Mouse (Mus musculus): ENCODE results near the gene H13. TPM values are rescaled to one million over a fixed set of nuclear protein-coding genes. Genes with fewer than 3 reads are reported as not detected.

The H13 gene
- polyA plus RNA-seq, 1 experiment from 2014 or later = 90.7 TPM

DNA sequence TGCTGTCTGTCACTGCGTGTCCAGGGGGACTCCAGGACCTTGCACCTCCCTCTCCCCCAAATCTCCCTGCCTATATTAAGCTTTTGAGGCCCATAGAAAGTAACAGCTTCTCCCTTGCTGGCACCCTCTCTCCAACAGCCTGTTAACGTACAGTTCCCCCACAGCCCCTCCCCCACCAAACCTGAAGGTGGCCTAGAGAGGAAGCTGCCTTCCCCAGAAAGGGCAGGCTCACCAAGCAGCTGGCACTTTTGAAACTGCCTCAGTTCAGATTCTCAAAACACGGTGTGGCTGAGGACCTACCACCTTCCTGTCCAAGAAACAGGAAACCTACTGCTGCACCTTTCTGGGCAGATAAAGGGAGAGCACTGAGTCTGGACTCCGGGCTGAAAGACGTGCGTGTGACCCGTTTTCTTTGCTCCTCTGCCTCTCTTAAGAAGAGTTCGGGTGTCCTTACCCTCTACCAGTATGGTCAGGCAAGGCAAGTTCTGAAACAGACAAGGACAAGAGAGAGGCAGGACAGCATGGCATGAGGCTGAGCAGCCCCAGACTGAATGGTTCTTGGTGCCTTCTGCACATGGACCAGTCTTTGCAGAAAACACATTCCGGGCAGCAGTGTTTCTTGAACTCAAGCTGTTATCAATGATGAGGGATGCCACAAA is 1.9 kb downstream of the H13 start:
- Histone ChIP-seq H3K36me3 (replicated peaks) (peaks cover 50% of the 10 kb centered on the region), H3K27me3 (ENCODE audit: poor library complexity, severe bottlenecking) (no peaks in the 10 kb centered on the region), H3K4me1 (peaks cover 31% of the 10 kb centered on the region), H3K27ac (peak overlapping the region; percentile 98), H3K9me3 (no peaks in the 10 kb centered on the region), H3K4me3 (peak overlapping the region; percentile 100)
- WGBS = 70% methylated on average over 9 of the region's 9 CpGs
- no peak for DNase-seq (ENCODE audit: extremely low spot score, low spot score)

DNA sequence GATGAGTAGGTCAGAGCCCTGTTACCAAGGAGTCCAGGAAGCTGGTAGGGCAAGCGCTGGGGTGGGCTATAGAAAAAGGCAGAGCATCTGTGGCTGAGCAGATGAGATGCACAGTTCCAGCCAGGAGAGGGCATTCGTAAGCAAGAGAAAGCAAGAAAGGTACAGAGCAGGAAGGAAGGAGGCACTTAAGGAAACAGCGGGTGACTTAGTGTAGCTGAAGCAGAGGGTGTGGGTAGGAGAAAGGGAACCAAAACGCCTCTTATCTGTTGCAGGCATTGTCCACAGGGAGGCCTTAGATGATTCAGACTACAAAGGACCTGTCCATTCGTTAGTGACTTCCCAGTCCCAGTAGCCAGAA is 2.4 kb downstream of the H13 start:
- Histone ChIP-seq H3K9me3 (no peaks in the 10 kb centered on the region), H3K36me3 (replicated peaks) (peaks cover 55% of the 10 kb centered on the region), H3K27ac (peak overlapping the region; percentile 98; the same call in 1 of the 2 replicates), H3K4me3 (peak overlapping the region; percentile 100), H3K4me1 (peaks cover 31% of the 10 kb centered on the region), H3K27me3 (ENCODE audit: poor library complexity, severe bottlenecking) (no peaks in the 10 kb centered on the region)
- WGBS = 58% methylated on average over 5 of the region's 5 CpGs
- DNase-seq (ENCODE audit: extremely low spot score, low spot score) = peak; percentile 33

GRCm38 (mm10) chr2:152672166-152672565 is 2.9 kb downstream of the H13 start:
- Histone ChIP-seq H3K4me1 (peaks cover 31% of the 10 kb centered on the region), H3K27ac (no peak overlapping the region), H3K4me3 (peak overlapping the region; percentile 100; the same call in 1 of the 2 replicates), H3K9me3 (no peaks in the 10 kb centered on the region), H3K36me3 (replicated peaks) (peaks cover 60% of the 10 kb centered on the region), H3K27me3 (ENCODE audit: poor library complexity, severe bottlenecking) (no peaks in the 10 kb centered on the region)
- no peak for DNase-seq (ENCODE audit: extremely low spot score, low spot score)
- 88% methylated on average over 12 of the region's 12 CpGs for WGBS

- Histone ChIP-seq H3K27me3 (ENCODE audit: poor library complexity, severe bottlenecking) (no peaks in the 10 kb centered on the region), H3K9me3 (no peaks in the 10 kb centered on the region), H3K27ac (no peak overlapping the region), H3K4me3 (no peak overlapping the region), H3K36me3 (replicated peaks) (peaks cover 80% of the 10 kb centered on the region), H3K4me1 (peaks cover 29% of the 10 kb centered on the region)
- DNase-seq (ENCODE audit: extremely low spot score, low spot score) = no peak
- WGBS = 92% methylated on average over 11 of the region's 11 CpGs
Measured at GRCm38 (mm10) chr2:152674148-152674547, 4.9 kb downstream of the H13 start.

- Histone ChIP-seq H3K27me3 (ENCODE audit: poor library complexity, severe bottlenecking) (no peaks in the 10 kb centered on the region), H3K9me3 (no peaks in the 10 kb centered on the region), H3K4me1 (peaks cover 23% of the 10 kb centered on the region), H3K4me3 (no peak overlapping the region), H3K27ac (no peak overlapping the region), H3K36me3 (replicated peaks) (peaks cover 92% of the 10 kb centered on the region)
- 90% methylated on average over 13 of the region's 13 CpGs for WGBS
- DNase-seq (ENCODE audit: extremely low spot score, low spot score) = no peak
Measured at GRCm38 (mm10) chr2:152675252-152675791, 6.1 kb downstream of the H13 start.

DNA sequence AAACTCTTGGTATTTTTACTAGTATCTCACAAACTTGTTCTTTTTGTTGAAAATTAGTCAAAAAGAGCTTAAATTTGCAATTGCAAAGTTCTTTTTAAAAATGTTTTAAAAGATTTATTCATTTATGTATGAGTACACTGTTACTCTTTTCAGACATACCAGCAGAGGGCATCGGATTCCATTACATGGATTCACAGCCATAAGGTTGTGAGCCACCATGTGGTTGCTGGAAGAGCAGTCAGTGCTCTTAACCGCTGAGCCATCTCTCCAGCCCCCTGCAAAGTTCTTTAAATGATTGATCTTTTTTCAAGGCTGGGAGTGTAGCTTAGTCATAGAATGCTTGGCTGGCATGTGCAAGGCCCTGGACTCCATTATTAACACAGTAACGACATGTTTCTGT is 9.0 kb downstream of the H13 start:
- H3K27ac ChIP-seq = no peak overlapping the region
- no peak for DNase-seq (ENCODE audit: extremely low spot score, low spot score)
- WGBS = 79% methylated on average over 3 of the region's 3 CpGs
- H3K36me3 ChIP-seq (replicated peaks) = peaks cover 98% of the 10 kb centered on the region
- no peaks in the 10 kb centered on the region for H3K27me3 ChIP-seq (ENCODE audit: poor library complexity, severe bottlenecking)
- H3K9me3 ChIP-seq = no peaks in the 10 kb centered on the region
- H3K4me1 ChIP-seq = no peaks in the 10 kb centered on the region
- no peak overlapping the region for H3K4me3 ChIP-seq

DNA sequence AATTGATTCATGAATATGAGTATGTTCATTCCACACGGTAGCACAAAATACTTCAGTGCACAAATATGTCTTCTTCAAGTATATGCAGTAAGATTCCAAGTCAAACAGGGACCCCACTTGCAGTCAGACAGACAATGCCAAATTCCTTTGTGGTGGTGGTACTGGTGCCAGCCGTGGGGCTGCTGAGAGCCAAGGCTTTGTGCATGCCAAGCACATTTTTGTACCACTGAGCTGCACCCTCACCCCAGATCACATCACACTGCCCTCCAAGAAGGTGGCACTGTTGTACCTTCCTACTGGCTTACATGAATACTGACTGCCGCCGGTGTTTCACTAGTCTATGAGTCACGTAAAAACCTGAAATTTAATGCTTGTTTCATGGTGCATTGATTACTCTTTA is 9.7 kb downstream of the H13 start:
- Histone ChIP-seq H3K27ac (no peak overlapping the region), H3K36me3 (replicated peaks) (peaks cover 100% of the 10 kb centered on the region), H3K4me1 (no peaks in the 10 kb centered on the region), H3K27me3 (ENCODE audit: poor library complexity, severe bottlenecking) (no peaks in the 10 kb centered on the region), H3K9me3 (no peaks in the 10 kb centered on the region), H3K4me3 (no peak overlapping the region)
- 96% methylated on average over 5 of the region's 5 CpGs for WGBS
- no peak for DNase-seq (ENCODE audit: extremely low spot score, low spot score)

GRCm38 (mm10) chr2:152679701-152680355 is 10.6 kb downstream of the H13 start:
- WGBS = 90% methylated on average over 8 of the region's 8 CpGs
- peaks cover 100% of the 10 kb centered on the region for H3K36me3 ChIP-seq (replicated peaks)

GRCm38 (mm10) chr2:152683086-152683485 is 13.8 kb downstream of the H13 start:
- peaks cover 100% of the 10 kb centered on the region for H3K36me3 ChIP-seq (replicated peaks)
- peaks cover 12% of the 10 kb centered on the region for H3K4me1 ChIP-seq
- DNase-seq (ENCODE audit: extremely low spot score, low spot score) = no peak
- H3K4me3 ChIP-seq = no peak overlapping the region
- peaks cover 16% of the 10 kb centered on the region for H3K9me3 ChIP-seq
- no peaks in the 10 kb centered on the region for H3K27me3 ChIP-seq (ENCODE audit: poor library complexity, severe bottlenecking)
- 92% methylated on average over 5 of the region's 5 CpGs for WGBS
- H3K27ac ChIP-seq = no peak overlapping the region

More at GRCm38 (mm10) chr2:152679701-152680355, 10.6 kb downstream of the H13 start:
- Histone ChIP-seq H3K9me3 (no peaks in the 10 kb centered on the region), H3K27ac (no peak overlapping the region), H3K4me1 (no peaks in the 10 kb centered on the region), H3K27me3 (ENCODE audit: poor library complexity, severe bottlenecking) (no peaks in the 10 kb centered on the region), H3K4me3 (no peak overlapping the region)
- no peak for DNase-seq (ENCODE audit: extremely low spot score, low spot score)

DNA sequence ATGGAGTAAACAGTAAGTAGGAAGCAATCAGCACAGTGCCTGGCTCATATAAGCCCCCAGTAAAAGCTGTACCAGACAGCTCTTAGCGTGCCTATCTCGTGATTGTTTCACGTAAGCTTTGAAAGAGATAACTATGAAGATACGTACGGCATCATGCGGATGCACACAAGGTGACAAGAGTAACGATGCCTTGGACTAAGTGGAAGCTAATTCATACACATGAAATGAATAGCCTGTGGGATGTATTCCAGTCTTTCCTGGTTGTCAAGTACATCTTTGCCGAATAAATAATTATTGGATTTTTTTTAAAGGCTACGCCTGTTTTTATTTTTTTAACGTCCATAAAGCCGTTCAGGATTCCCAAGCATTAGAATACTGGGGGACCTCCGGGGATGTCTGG is 17.1 kb downstream of the H13 start:
- peak overlapping the region; percentile 57 for H3K4me3 ChIP-seq
- 55% methylated on average over 12 of the region's 12 CpGs for WGBS
- peaks cover 21% of the 10 kb centered on the region for H3K4me1 ChIP-seq
- peaks cover 96% of the 10 kb centered on the region for H3K36me3 ChIP-seq (replicated peaks)
- no peak for DNase-seq (ENCODE audit: extremely low spot score, low spot score)
- H3K27ac ChIP-seq = peak overlapping the region; percentile 36; the same call in 1 of the 2 replicates
- peaks cover 16% of the 10 kb centered on the region for H3K9me3 ChIP-seq
- no peaks in the 10 kb centered on the region for H3K27me3 ChIP-seq (ENCODE audit: poor library complexity, severe bottlenecking)

- H3K36me3 ChIP-seq (replicated peaks) = peaks cover 96% of the 10 kb centered on the region
- H3K27ac ChIP-seq = peak within 1 kb of the TSS; percentile 67
- H3K4me3 ChIP-seq = peak within 1 kb of the TSS; percentile 57
- H3K4me1 ChIP-seq = peaks cover 22% of the 10 kb centered on the region
- peaks cover 16% of the 10 kb centered on the region for H3K9me3 ChIP-seq
- DNase-seq (ENCODE audit: extremely low spot score, low spot score) = peak; percentile 92
- 56% methylated on average over 45 of the region's 45 CpGs for WGBS
- no peaks in the 10 kb centered on the region for H3K27me3 ChIP-seq (ENCODE audit: poor library complexity, severe bottlenecking)
Measured at GRCm38 (mm10) chr2:152686806-152687267, 17.6 kb downstream of the H13 start, which contains the start of gene Mcts2. TSS of gene Mcts2 (plus strand) at chr2:152687035.

DNA sequence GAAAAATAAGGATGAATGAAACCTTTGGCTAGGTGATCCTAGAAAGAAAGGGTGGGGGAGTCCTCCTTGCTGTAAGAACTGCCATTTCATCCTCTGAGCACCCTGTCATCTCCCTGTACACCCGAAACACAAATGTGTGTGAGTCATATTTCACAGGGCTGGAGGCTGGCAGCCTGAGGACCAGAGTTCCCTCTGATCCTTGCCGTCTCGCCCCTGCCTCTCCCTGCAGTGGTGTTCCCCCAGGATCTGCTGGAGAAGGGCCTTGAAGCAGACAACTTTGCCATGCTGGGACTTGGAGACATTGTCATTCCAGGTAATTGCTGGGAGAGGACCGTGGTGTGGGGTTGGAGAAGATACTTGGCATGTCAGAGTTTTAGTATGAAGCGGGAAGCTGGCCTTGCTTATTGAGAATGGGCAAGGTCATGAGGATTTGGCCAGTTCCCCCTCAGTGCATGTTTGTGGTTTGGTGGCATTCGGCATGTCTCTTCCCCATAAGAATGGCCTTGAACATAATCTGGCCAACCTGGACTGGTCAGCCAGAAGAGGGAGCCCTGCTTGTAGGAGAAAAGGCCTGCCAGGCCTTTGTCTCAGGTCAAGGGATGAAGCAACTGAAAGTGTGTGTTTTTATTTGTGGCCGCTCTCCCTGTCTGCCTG is 22.4 kb downstream of the H13 start:
- Histone ChIP-seq H3K36me3 (replicated peaks) (peaks cover 85% of the 10 kb centered on the region), H3K4me3 (no peak overlapping the region), H3K9me3 (peaks cover 5% of the 10 kb centered on the region), H3K27ac (peak overlapping the region; percentile 54; the same call in 1 of the 2 replicates), H3K27me3 (ENCODE audit: poor library complexity, severe bottlenecking) (no peaks in the 10 kb centered on the region), H3K4me1 (peaks cover 33% of the 10 kb centered on the region)
- WGBS = 85% methylated on average over 7 of the region's 7 CpGs
- DNase-seq (ENCODE audit: extremely low spot score, low spot score) = no peak

Measured in forebrain, embryonic 10.5 days (tissue).